Mouse (Mus musculus): ENCODE measurements around the gene Ticam1. TPM values are rescaled to one million over a fixed set of nuclear protein-coding genes. Genes with fewer than 3 reads are reported as not detected.
A peak's percentile ranks its signal among the peaks of the same experiment; 100 is the strongest.
"Not testable (repeated sequence)": the region's sequence is repeated elsewhere in the genome, so short reads cannot be mapped to it uniquely, and the experiment has no call there.

Gene Ticam1
- polyA plus RNA-seq, 1 experiment from 2014 or later, result 1.5 TPM

DNA sequence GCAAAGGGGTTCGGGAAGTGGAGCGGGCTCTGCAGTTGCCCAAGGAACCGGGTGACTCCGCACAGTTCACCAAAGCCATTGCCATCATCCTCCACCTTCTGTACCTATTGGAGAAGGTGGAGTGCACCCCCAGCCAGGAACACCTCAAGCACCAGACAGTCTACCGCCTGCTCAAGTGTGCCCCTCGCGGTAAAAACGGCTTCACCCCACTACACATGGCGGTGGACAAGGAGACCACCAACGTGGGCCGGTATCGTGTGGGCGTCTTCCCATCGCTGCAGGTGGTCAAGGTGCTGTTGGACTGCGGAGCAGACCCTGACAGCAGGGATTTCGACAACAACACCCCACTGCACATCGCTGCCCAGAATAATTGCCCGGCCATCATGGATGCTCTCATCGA, 18.3 kb downstream of the Ticam1 start:
- H3K9ac ChIP-seq; H3K9me3 ChIP-seq; ATAC-seq (ENCODE audit: low read depth); H3K27ac ChIP-seq (replicated peaks); H3K27me3 ChIP-seq: not testable (repeated sequence)
- H3K4me3 ChIP-seq, result peak overlapping the region; percentile 67; the same call in 1 of the 2 replicates
- peak overlapping the region; percentile 99 for H3K4me2 ChIP-seq
- WGBS, result 96% methylated on average over 19 of the region's 19 CpGs
- peaks cover 57% of the 10 kb centered on the region for H3K36me3 ChIP-seq
- H3K4me1 ChIP-seq (replicated peaks), result peaks cover 72% of the 10 kb centered on the region

DNA sequence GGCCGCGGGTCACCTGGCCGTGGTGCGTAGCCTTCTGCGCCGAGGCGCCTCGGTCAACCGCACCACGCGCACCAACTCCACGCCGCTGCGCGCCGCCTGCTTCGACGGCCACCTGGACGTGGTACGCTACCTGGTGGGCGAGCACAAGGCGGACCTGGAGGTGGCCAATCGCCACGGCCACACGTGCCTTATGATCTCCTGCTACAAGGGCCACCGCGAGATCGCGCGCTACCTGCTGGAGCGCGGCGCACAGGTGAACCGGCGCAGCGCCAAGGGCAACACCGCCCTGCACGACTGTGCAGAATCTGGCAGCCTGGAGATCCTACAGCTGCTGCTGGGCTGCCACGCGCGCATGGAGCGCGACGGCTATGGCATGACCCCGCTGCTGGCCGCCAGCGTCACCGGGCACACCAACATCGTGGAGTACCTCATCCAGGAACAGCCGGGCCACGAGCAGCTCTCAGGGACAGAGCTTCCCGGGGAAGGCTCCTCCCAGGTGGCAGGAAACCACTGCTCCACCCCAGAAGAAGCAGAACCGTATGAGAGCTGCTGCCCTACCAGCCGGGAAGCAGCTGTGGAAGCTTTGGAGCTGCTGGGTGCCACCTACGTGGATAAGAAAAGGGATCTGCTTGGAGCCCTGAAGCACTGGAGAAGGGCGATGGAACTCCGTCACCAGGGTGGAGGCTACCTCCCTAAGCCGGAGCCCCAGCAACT, 19.2 kb downstream of the Ticam1 start:
- H3K9ac ChIP-seq, result peak overlapping the region; percentile 81
- peak overlapping the region; percentile 67 for H3K4me3 ChIP-seq
- peaks cover 48% of the 10 kb centered on the region for H3K36me3 ChIP-seq
- H3K27me3 ChIP-seq, result no peaks in the 10 kb centered on the region
- no peak for ATAC-seq (ENCODE audit: low read depth)
- peaks cover 63% of the 10 kb centered on the region for H3K4me1 ChIP-seq (replicated peaks)
- H3K4me2 ChIP-seq, result peak overlapping the region; percentile 99
- 13% methylated on average over 48 of the region's 58 CpGs for WGBS
- no peaks in the 10 kb centered on the region for H3K9me3 ChIP-seq
- peak overlapping the region; percentile 87 for H3K27ac ChIP-seq (replicated peaks)

DNA sequence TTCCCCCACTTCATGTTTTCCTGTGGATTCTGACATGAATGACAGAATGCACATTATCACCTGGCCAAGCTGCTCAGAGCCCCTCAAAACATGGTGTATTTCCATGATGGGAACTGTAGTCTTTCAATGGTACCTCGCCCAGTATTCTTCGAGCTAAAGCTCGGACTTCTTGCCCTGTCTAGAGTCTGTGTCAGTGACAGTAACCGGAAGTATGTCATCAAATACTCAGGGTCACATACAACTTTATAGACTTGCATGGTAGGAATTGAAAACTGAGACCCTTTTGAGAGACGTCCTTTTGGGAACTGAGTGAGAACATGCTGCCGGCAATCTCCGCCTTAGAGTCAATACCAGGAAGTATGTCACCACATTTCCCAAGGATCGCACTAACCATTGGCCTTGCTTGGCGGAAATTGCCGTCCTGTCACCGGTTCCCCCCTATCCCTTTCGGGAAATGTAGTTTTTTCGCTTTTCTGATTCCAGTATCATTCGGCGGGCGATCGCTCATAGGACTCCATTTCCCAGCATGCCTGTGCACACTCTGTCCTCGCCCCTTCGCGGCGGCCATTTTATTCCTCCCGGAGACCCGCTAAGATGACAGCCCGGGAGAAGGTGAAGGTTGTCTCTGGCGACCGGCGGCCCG, 20.2 kb downstream of the Ticam1 start, which contains the start of gene Fem1a:
Gene Fem1a (plus strand): TSS at position 572 of the 643 bp plus-strand sequence.
- WGBS, result under 1% methylated on average over 28 of the region's 28 CpGs
- peak; percentile 92 for ATAC-seq (ENCODE audit: low read depth)
- H3K4me2 ChIP-seq, result peak within 1 kb of the TSS; percentile 99
- peak within 1 kb of the TSS; percentile 67 for H3K4me3 ChIP-seq
- H3K9ac ChIP-seq, result peak within 1 kb of the TSS; percentile 81
- no peaks in the 10 kb centered on the region for H3K9me3 ChIP-seq
- peaks cover 55% of the 10 kb centered on the region for H3K4me1 ChIP-seq (replicated peaks)
- H3K36me3 ChIP-seq, result peaks cover 38% of the 10 kb centered on the region
- no peaks in the 10 kb centered on the region for H3K27me3 ChIP-seq
- H3K27ac ChIP-seq (replicated peaks), result peak within 1 kb of the TSS; percentile 91

DNA sequence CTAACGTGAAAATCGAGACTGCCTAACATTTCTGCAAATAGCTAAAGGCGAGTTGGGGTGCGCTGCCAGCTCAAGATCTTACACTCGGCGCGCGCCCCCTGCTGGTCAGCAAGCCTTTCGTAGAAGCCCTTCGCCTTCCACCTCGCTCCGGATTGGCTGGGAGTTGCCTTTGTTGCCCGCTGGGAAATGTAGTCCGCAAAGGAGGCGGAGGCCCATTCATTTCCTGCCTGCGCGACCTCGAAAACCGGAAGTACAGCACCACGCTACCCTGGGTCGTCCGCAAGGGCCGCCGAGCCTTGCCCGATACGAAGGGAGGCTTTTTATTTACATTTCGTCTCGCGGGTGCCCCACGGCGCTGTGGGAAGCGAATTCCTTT, 20.7 kb downstream of the Ticam1 start:
- Histone ChIP-seq H3K4me1 (replicated peaks) (peaks cover 55% of the 10 kb centered on the region), H3K9me3 (no peaks in the 10 kb centered on the region), H3K27ac (replicated peaks) (peak overlapping the region; percentile 91), H3K4me2 (peak overlapping the region; percentile 62), H3K9ac (peak overlapping the region; percentile 60), H3K36me3 (peaks cover 33% of the 10 kb centered on the region), H3K27me3 (no peaks in the 10 kb centered on the region), H3K4me3 (peak overlapping the region; percentile 67)
- ATAC-seq (ENCODE audit: low read depth), result peak; percentile 94
- under 1% methylated on average over 32 of the region's 32 CpGs for WGBS

DNA sequence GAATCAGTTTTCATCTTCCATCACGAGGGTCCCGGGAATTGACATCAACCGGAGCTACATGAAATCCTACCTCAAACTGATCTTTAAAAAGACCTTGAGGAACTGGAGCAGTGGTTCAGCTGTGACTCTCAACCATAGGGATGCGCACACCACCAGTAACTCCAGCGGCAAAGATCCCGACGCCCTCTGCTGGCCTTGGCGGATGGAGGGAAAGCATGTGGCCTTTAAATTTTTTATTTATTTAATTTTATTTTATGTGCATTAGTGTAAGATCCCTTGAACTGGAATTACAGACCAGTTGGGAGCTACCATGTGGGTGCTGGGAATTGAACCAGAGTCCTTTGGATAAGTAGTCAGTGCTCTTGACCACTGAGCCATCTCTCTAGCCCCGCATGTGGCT, 21.2 kb downstream of the Ticam1 start:
- Histone ChIP-seq H3K9ac (no peak overlapping the region), H3K4me3 (peak overlapping the region; percentile 67), H3K9me3 (no peaks in the 10 kb centered on the region), H3K27ac (replicated peaks) (peak overlapping the region; percentile 81), H3K4me1 (replicated peaks) (peaks cover 55% of the 10 kb centered on the region), H3K4me2 (peak overlapping the region; percentile 62), H3K27me3 (no peaks in the 10 kb centered on the region), H3K36me3 (peaks cover 29% of the 10 kb centered on the region)
- 19% methylated on average over 9 of the region's 9 CpGs for WGBS
- peak; percentile 17; the same call in 1 of the 2 replicates for ATAC-seq (ENCODE audit: low read depth)

DNA sequence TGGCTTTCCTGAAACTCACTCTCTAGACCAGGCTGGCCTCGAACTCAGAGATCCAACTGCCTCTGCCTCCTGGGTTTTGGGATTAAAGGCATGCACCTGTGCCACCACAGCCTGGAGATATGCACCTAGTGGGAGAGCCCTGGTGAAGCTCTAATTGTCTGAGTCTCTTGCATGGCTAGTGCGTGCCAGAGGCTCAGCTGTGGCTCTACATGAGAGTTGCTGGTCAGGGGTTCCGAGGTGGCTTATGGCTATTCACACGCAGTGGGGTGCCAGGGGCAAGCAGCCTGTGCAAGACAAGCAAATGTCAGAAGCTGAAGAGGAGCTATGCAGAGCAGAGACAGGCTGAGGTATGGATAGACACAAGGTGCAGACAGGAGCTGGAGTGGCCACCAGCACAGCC, 21.9 kb downstream of the Ticam1 start:
- H3K27me3 ChIP-seq, result no peaks in the 10 kb centered on the region
- no peak for ATAC-seq (ENCODE audit: low read depth)
- peaks cover 22% of the 10 kb centered on the region for H3K36me3 ChIP-seq
- 74% methylated on average over 4 of the region's 4 CpGs for WGBS
- peaks cover 49% of the 10 kb centered on the region for H3K4me1 ChIP-seq (replicated peaks)
- peak overlapping the region; percentile 81; the same call in 1 of the 2 replicates for H3K27ac ChIP-seq (replicated peaks)
- no peaks in the 10 kb centered on the region for H3K9me3 ChIP-seq
- H3K9ac ChIP-seq, result 0 out of 2 replicates have a peak overlapping the region, but pooled peaks have one; percentile 41
- H3K4me3 ChIP-seq, result no peak overlapping the region
- no peak overlapping the region for H3K4me2 ChIP-seq

DNA sequence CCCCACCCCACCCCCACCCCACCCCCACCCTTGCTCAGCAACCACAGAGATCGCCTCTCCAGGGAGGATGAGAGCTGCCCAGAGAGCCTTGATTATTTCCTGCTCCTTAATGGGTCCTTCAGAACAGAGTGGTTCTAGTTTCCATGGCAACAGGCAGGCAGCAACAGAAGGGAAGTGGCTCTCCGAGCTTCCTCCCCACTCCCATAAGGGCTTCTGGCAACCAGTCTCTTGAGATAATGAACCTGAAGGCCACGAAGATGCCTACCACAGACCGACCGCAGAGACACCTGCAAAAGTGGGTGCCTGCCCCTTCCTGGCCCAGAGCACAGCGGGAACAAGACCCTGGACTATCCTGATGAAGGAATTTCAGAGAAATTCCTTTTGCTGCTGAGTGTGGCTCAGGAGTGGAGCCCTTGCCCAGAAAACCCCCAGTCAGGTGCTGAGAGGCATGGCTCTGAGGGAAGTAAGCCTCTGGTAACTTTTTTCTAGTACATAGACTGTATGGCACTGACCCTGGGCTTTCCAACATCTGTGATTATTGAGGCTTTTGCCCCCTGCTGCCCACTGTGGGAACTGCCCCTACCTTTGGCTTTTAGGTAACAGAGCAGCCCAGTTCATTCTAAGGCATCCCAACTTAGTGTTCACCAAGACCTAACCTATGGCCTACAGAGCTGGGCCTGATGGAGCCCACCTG, 25.3 kb downstream of the Ticam1 start:
- Histone ChIP-seq H3K9me3 (no peaks in the 10 kb centered on the region), H3K36me3 (no peaks in the 10 kb centered on the region), H3K27me3 (no peaks in the 10 kb centered on the region), H3K4me2 (peak overlapping the region; percentile 25; the same call in 1 of the 2 replicates), H3K27ac (replicated peaks) (peak overlapping the region; percentile 76), H3K4me1 (replicated peaks) (peaks cover 24% of the 10 kb centered on the region), H3K4me3 (no peak overlapping the region), H3K9ac (no peak overlapping the region)
- 19% methylated on average over 6 of the region's 6 CpGs for WGBS
- ATAC-seq (ENCODE audit: low read depth), result peak; percentile 28; the same call in 1 of the 2 replicates

DNA sequence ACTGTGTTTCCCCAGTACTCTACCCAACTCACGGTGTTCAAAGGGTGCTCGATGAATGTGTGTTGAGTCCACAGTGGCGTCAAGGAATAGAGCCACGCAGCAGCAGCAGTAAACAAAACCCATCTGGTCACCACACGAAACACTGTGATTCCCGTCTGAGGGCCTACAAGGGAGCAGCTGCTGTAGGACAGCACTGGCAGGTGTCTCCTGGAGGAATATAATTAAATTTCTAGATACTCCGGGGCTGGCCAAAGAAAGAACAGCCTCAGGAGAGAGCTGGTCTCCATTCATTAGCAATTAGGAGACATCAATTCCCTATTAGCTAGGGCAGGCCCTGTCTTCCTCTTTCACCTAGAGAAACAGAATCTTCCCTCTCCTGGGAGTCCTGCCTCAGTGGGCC, 31.0 kb downstream of the Ticam1 start:
- no peak for ATAC-seq (ENCODE audit: low read depth)
- peaks cover 19% of the 10 kb centered on the region for H3K27me3 ChIP-seq
- no peaks in the 10 kb centered on the region for H3K9me3 ChIP-seq
- no peaks in the 10 kb centered on the region for H3K36me3 ChIP-seq
- H3K4me3 ChIP-seq, result no peak overlapping the region
- WGBS, result 41% methylated on average over 7 of the region's 7 CpGs
- no peak overlapping the region for H3K27ac ChIP-seq (replicated peaks)
- peaks cover 11% of the 10 kb centered on the region for H3K4me1 ChIP-seq (replicated peaks)
- H3K4me2 ChIP-seq, result no peak overlapping the region
- no peak overlapping the region for H3K9ac ChIP-seq

DNA sequence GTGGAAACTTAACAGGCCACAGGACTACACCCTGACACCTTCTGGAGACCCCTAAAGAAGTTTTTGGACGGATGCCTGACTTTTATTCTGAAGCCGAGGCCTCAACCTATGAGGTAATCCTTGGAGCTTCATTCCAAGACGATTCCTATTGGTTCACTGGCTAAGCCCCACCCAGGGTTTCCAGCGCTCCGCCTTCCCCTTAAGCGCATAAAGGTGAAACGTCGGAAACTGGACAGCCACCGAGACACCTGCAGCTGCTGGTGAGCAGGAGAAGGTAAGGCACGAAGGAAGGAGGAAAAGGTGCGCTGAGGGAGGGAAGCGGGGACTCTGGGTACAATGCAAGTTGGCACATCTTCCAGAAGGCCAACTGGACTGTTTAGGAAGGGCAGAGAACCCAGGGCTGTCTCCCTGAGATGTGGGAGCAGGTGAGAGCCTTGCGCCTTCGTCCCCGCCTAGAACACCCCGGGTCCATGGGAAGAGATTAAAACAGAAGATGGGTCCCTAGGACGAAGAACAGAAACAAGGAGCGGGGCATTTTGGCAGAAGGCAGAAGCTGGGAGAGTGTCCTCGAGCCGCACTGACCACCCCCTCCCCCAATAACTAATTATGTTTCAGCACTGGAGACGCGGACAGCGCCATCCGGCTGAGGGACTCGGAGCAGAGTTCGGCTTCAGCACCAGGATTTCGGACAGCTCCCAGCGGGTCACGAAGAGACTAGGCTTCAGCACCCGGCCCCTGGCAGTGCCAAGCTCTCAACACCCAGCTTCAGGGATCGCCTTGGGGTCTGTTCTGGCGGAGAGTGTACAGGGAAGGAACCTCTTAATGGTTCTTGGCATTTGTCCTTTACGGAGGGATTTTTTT, 34.8 kb downstream of the Ticam1 start:
- peak; percentile 87 for ATAC-seq (ENCODE audit: low read depth)
- H3K9ac ChIP-seq, result peak overlapping the region; percentile 66
- H3K27me3 ChIP-seq, result peaks cover 33% of the 10 kb centered on the region
- peak overlapping the region; percentile 45 for H3K4me3 ChIP-seq
- peak overlapping the region; percentile 56 for H3K4me2 ChIP-seq
- WGBS, result 1% methylated on average over 33 of the region's 33 CpGs
- no peaks in the 10 kb centered on the region for H3K9me3 ChIP-seq
- H3K4me1 ChIP-seq (replicated peaks), result peaks cover 8% of the 10 kb centered on the region
- no peaks in the 10 kb centered on the region for H3K36me3 ChIP-seq
- H3K27ac ChIP-seq (replicated peaks), result no peak overlapping the region

DNA sequence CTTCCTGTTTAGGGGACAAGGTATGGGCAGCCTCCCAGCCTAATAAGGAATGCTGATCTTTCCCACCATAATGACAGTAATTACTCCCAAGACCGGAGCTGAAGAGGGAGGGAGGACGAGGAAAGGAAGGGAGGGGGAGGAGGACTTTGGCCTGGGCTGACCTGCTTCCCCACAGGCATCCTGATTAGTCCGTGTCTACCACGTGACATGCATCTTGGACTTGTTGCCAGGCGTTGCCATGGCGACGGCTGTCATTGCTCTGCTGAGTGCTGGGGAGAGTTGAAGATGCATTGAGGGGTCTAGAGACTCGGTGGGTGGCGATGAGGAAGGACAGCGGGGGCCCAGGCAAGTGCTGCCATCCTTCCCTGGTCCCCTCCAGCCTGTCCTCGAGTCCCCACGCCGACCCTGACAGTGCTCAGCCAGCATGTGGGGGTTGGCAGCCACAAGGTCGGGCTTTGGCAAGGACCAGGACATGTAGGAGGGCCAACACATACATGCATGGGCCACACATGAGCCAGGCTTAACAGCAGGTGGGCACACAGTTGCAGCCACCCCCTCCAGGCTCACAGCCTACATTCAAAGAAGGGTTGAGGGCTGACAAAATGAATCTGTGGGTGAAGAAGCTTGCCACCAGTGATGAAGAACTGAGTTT, 42.6 kb downstream of the Ticam1 start:
- Histone ChIP-seq H3K36me3 (no peaks in the 10 kb centered on the region), H3K9ac (0 out of 2 replicates have a peak overlapping the region, but pooled peaks have one; percentile 17), H3K9me3 (no peaks in the 10 kb centered on the region), H3K4me2 (peak overlapping the region; percentile 49), H3K4me3 (peak overlapping the region; percentile 3; the same call in 1 of the 2 replicates), H3K4me1 (replicated peaks) (peaks cover 13% of the 10 kb centered on the region), H3K27me3 (peaks cover 12% of the 10 kb centered on the region), H3K27ac (replicated peaks) (peak overlapping the region; percentile 42)
- WGBS, result 2% methylated on average over 14 of the region's 14 CpGs
- ATAC-seq (ENCODE audit: low read depth), result peak; percentile 94

DNA sequence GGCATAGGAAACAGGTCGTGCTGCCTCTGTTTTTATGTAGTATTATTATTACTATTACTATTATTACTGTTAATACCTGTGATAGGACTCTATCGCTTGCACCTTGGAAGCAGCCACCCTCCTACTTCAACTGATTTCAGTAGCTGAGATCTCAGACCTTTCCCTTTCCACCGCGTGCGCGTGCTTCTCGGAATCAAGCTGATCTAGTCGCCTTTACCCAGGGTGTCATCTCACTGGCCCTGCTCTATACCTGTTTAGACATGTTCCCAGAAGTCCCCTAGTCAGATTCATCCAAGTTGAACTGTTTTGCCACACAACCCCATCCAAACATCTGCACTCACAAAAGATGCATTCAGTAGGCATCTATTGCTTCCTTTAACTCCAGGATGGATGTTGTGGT, 43.2 kb downstream of the Ticam1 start:
- Histone ChIP-seq H3K4me2 (peak overlapping the region; percentile 49), H3K36me3 (no peaks in the 10 kb centered on the region), H3K4me1 (replicated peaks) (peaks cover 13% of the 10 kb centered on the region), H3K9me3 (no peaks in the 10 kb centered on the region), H3K27ac (replicated peaks) (peak overlapping the region; percentile 42), H3K27me3 (peaks cover 12% of the 10 kb centered on the region), H3K9ac (0 out of 2 replicates have a peak overlapping the region, but pooled peaks have one; percentile 17), H3K4me3 (peak overlapping the region; percentile 3; the same call in 1 of the 2 replicates)
- 50% methylated on average over 8 of the region's 8 CpGs for WGBS
- ATAC-seq (ENCODE audit: low read depth), result 0 out of 2 replicates have a peak, but pooled peaks have one; percentile 44
